Mouse (Mus musculus) forebrain, embryonic 15.5 days (tissue): ENCODE results near the gene Mef2a. TPM values are rescaled to one million over a fixed set of nuclear protein-coding genes. Genes with fewer than 3 reads are reported as not detected.

Experiments used
- polyA plus RNA-seq: library from polyadenylated mRNA; unstranded; fragments of >200 nt; fragmentation: Nextera tagmentation; extraction: Ambion mirVana; gene quantifications from 2 replicates; pipeline ENCODE4 v1.2.1, GENCODE M21; 2015

Mef2a gene
- polyA plus RNA-seq, 1 experiment from 2014 or later, result 37.6 TPM

Other genes starting within 250 kb of the Mef2a start
- 34.8 and 36.1 TPM in 2 replicates for gene Lysmd4, start 150.3 kb downstream of the Mef2a start, polyA plus RNA-seq